Mouse (Mus musculus) forebrain, embryonic 11.5 days (tissue): ENCODE results near the gene Git2. TPM values are rescaled to one million over a fixed set of nuclear protein-coding genes. Genes with fewer than 3 reads are reported as not detected.

ENCODE experiments used
- ATAC-seq: fragments of 200-750 bp; cut with Nextera tagmentation; replicated peaks from 2 replicates; pipeline ENCODE4 v1.8.0; 2017; ENCODE audit warnings: moderate TSS enrichment; ENCODE audit not compliant: low FRiP score
- DNase-seq: peaks from one replicate; pipeline ENCODE4 v3.0.0-alpha.2; 2017; ENCODE audit warnings: low spot score
- H3K27ac ChIP-seq: fragments of 300-500 bp; sonication (generic); 2 replicates; pipeline ENCODE4 v1.5.1; 2014; ENCODE audit warnings: low read depth, low read length
- H3K27me3 ChIP-seq: fragments of 300-500 bp; sonication (generic); 2 replicates; pipeline ENCODE4 v1.6.1; 2014; ENCODE audit warnings: mild to moderate bottlenecking, low read length, mixed read lengths; ENCODE audit not compliant: control insufficient read depth, insufficient read depth
- H3K36me3 ChIP-seq: fragments of 300-500 bp; sonication (generic); 2 replicates; pipeline ENCODE4 v1.6.1; 2014; ENCODE audit warnings: mild to moderate bottlenecking, low read length, moderate library complexity, mixed read lengths; ENCODE audit not compliant: control insufficient read depth, insufficient read depth
- H3K4me1 ChIP-seq: fragments of 300-500 bp; sonication (generic); replicated peaks from 2 replicates; pipeline ENCODE4 v1.6.1; 2014; ENCODE audit warnings: low read length, mixed read lengths; ENCODE audit not compliant: control insufficient read depth, insufficient read depth
- H3K4me2 ChIP-seq: fragments of 300-500 bp; sonication (generic); 2 replicates; pipeline ENCODE4 v1.6.1; 2014; ENCODE audit warnings: low read depth, mild to moderate bottlenecking, low read length, moderate library complexity, mixed read lengths; ENCODE audit not compliant: severe bottlenecking
- H3K4me3 ChIP-seq: fragments of 300-500 bp; sonication (generic); 2 replicates; pipeline ENCODE4 v1.5.1; 2014; ENCODE audit warnings: low read depth, low read length
- H3K9ac ChIP-seq: fragments of 300-500 bp; sonication (generic); 2 replicates; pipeline ENCODE4 v1.6.1; 2014; ENCODE audit warnings: low read length
- H3K9me3 ChIP-seq: fragments of 300-500 bp; sonication (generic); 2 replicates; pipeline ENCODE4 v1.6.1; 2016; ENCODE audit warnings: low read length, mixed read lengths; ENCODE audit not compliant: control insufficient read depth
- WGBS: fragments of 180-500 bp; shearing (Covaris S2); extraction: QIAGEN DNeasy Blood & Tissue Kit; methylation state at CpG from one replicate; pipeline ENCODE4 v1.1.7; 2014; 5-methylcytosine and 5-hydroxymethylcytosine counted together
- polyA plus RNA-seq: library from polyadenylated mRNA; unstranded; fragments of >200 nt; fragmentation: Nextera tagmentation; extraction: Ambion mirVana; gene quantifications from 2 replicates; pipeline ENCODE4 v1.2.1, GENCODE M21; 2014

Gene Git2
- polyA plus RNA-seq, 1 experiment from 2014 or later, result 41.5 TPM

GRCm38 (mm10) chr5:114731969-114732368, 43.3 kb downstream of the Git2 start:
- 92% methylated on average over 15 of the region's 15 CpGs for WGBS

GRCm38 (mm10) chr5:114731498-114731897, 43.8 kb downstream of the Git2 start:
- no peak overlapping the region for H3K4me2 ChIP-seq
- no peak overlapping the region for H3K9ac ChIP-seq
- H3K4me1 ChIP-seq, result no peaks in the 10 kb centered on the region
- H3K9me3 ChIP-seq, result no peaks in the 10 kb centered on the region
- H3K27me3 ChIP-seq, result no peaks in the 10 kb centered on the region
- H3K36me3 ChIP-seq, result peaks cover 7% of the 10 kb centered on the region; the same call in 1 of the 2 replicates
- H3K27ac ChIP-seq, result no peak overlapping the region
- H3K4me3 ChIP-seq, result no peak overlapping the region
- no peak for ATAC-seq
- no peak for DNase-seq
- WGBS, result 70% methylated on average over 6 of the region's 6 CpGs

More at GRCm38 (mm10) chr5:114731969-114732368, 43.3 kb downstream of the Git2 start:
- H3K4me1 ChIP-seq, result no peaks in the 10 kb centered on the region
- H3K9me3 ChIP-seq, result no peaks in the 10 kb centered on the region
- ATAC-seq (no peak), DNase-seq (no peak)
- no peak overlapping the region for H3K4me2 ChIP-seq
- H3K27me3 ChIP-seq, result no peaks in the 10 kb centered on the region
- no peak overlapping the region for H3K9ac ChIP-seq
- H3K4me3 ChIP-seq, result no peak overlapping the region
- H3K36me3 ChIP-seq, result peaks cover 7% of the 10 kb centered on the region; the same call in 1 of the 2 replicates
- no peak overlapping the region for H3K27ac ChIP-seq

DNA sequence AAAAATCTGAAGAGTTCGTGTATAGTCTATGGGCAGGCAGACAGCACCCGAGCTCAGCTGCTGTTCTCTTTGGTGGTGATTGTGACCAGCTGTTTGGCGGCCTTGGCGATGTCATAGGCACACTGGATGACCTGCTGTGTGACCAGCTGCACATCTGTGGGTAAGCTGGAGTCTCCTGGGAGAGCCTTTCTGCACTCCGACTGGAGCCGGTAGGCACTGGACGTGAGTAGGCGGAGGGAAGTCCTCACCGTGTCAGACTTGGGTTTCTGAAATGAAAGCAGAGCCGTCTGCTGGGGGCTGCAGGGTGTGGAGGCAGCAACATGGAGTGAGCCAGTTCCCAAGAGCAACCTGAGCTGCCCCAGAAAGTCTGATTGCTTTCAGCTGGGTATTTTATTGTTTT, 45.2 kb downstream of the Git2 start:
- peaks cover 7% of the 10 kb centered on the region; the same call in 1 of the 2 replicates for H3K36me3 ChIP-seq
- no peak overlapping the region for H3K9ac ChIP-seq
- ATAC-seq, result no peak
- H3K9me3 ChIP-seq, result no peaks in the 10 kb centered on the region
- H3K4me3 ChIP-seq, result no peak overlapping the region
- 80% methylated on average over 10 of the region's 10 CpGs for WGBS
- H3K4me2 ChIP-seq, result no peak overlapping the region
- H3K27ac ChIP-seq, result no peak overlapping the region
- no peak for DNase-seq
- H3K4me1 ChIP-seq, result no peaks in the 10 kb centered on the region
- H3K27me3 ChIP-seq, result no peaks in the 10 kb centered on the region

DNA sequence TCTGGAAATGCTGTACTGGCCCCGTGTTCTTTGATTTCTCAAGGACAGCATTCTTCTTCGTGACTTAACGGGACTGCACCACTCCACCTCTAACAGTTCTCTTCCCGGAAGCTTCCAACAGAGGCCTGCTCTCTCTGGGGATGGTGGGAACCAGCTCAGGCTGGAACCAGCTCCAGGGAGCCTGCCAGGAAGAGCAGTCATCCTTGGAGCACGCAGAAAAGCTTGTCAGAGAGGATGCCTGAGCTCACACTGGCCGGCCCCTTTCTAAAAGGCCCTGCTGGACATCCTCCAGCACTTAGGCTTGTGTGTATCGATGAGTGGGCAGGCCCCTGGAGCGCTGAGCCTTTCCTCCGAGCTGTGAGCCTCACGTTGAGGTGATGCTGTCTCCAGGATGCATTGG, 47.2 kb downstream of the Git2 start:
- Histone ChIP-seq H3K27me3 (no peaks in the 10 kb centered on the region), H3K36me3 (peaks cover 3% of the 10 kb centered on the region; the same call in 1 of the 2 replicates), H3K27ac (no peak overlapping the region), H3K9me3 (no peaks in the 10 kb centered on the region), H3K4me3 (no peak overlapping the region), H3K4me1 (no peaks in the 10 kb centered on the region), H3K9ac (no peak overlapping the region), H3K4me2 (no peak overlapping the region)
- 87% methylated on average over 10 of the region's 10 CpGs for WGBS
- ATAC-seq, result no peak
- no peak for DNase-seq

DNA sequence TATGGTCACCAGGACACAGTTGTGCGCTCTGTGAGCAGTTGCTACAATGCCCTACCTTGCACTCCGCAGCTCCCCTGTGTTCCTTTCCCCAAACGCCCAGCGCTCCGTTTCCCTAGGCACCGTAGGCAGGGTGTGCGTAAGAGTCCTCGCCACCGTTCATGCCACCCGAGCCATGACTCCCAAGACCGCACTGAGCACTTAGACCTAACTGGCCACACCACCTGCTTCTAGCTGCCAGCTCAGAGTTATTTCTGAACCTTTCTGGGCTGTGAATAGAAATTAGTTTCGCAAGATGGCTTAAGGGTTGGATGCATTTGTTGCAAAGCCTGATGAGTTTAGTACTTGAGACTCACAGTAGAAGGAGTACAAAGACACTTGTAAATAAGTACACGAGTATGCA, 52.5 kb downstream of the Git2 start:
- Histone ChIP-seq H3K4me3 (no peak overlapping the region), H3K4me2 (no peak overlapping the region), H3K9ac (no peak overlapping the region), H3K9me3 (no peaks in the 10 kb centered on the region), H3K4me1 (no peaks in the 10 kb centered on the region), H3K27ac (no peak overlapping the region), H3K36me3 (peaks cover 3% of the 10 kb centered on the region; the same call in 1 of the 2 replicates), H3K27me3 (no peaks in the 10 kb centered on the region)
- 95% methylated on average over 13 of the region's 13 CpGs for WGBS
- ATAC-seq, result no peak
- DNase-seq, result no peak

DNA sequence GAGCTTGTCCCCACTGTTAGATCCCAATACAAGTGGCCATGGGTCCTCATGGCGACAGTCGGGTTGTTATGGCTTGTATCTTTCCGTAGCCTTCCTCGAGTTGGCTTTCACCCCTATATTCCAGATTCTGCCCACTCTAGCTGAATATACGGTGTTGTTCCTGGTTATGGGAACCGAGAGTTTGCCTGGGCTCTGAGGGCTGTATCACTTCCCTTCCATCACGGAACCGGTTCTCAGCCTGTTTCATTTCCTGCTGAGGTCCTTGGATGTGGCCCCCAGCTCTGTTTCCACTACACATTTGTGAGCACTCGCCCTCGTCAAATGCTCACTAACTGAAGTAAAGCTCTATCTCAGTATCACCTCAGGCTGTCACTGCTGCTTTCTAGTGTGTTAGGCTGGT, 53.3 kb downstream of the Git2 start:
- no peaks in the 10 kb centered on the region for H3K9me3 ChIP-seq
- ATAC-seq, result no peak
- H3K9ac ChIP-seq, result no peak overlapping the region
- no peak overlapping the region for H3K27ac ChIP-seq
- no peaks in the 10 kb centered on the region for H3K4me1 ChIP-seq
- WGBS, result 91% methylated on average over 10 of the region's 10 CpGs
- H3K27me3 ChIP-seq, result no peaks in the 10 kb centered on the region
- no peak overlapping the region for H3K4me3 ChIP-seq
- no peak overlapping the region for H3K4me2 ChIP-seq
- no peak for DNase-seq
- 0 out of 2 replicates have a peak, but pooled peaks cover 3% of the 10 kb centered on the region for H3K36me3 ChIP-seq

GRCm38 (mm10) chr5:114720784-114721183, 54.5 kb downstream of the Git2 start:
- no peak overlapping the region for H3K4me3 ChIP-seq
- WGBS, result 92% methylated on average over 11 of the region's 11 CpGs
- DNase-seq, result no peak

GRCm38 (mm10) chr5:114719928-114720270, 55.4 kb downstream of the Git2 start:
- no peak overlapping the region for H3K4me2 ChIP-seq
- H3K4me1 ChIP-seq, result no peaks in the 10 kb centered on the region
- H3K9me3 ChIP-seq, result no peaks in the 10 kb centered on the region
- no peak overlapping the region for H3K9ac ChIP-seq
- ATAC-seq, result no peak
- 92% methylated on average over 6 of the region's 6 CpGs for WGBS
- DNase-seq, result no peak
- H3K36me3 ChIP-seq, result peaks cover 6% of the 10 kb centered on the region; the same call in 1 of the 2 replicates
- no peaks in the 10 kb centered on the region for H3K27me3 ChIP-seq
- no peak overlapping the region for H3K4me3 ChIP-seq
- no peak overlapping the region for H3K27ac ChIP-seq

More at GRCm38 (mm10) chr5:114720784-114721183, 54.5 kb downstream of the Git2 start:
- no peaks in the 10 kb centered on the region for H3K9me3 ChIP-seq
- ATAC-seq, result no peak
- no peaks in the 10 kb centered on the region for H3K27me3 ChIP-seq
- peaks cover 4% of the 10 kb centered on the region; the same call in 1 of the 2 replicates for H3K36me3 ChIP-seq
- no peak overlapping the region for H3K27ac ChIP-seq
- H3K9ac ChIP-seq, result no peak overlapping the region
- no peak overlapping the region for H3K4me2 ChIP-seq
- no peaks in the 10 kb centered on the region for H3K4me1 ChIP-seq
